Mouse (Mus musculus) C2C12 (cell line): ENCODE results near the gene Samd4b.

ENCODE experiments used
- CTCF ChIP-seq: IDR thresholded peaks from one replicate; pipeline ENCODE4 v1.5.1; 2011; ENCODE audit not compliant: control insufficient read depth, insufficient read depth, insufficient read length
- FOSL1 ChIP-seq: IDR thresholded peaks from one replicate; pipeline ENCODE4 v1.8.0; 2011; ENCODE audit warnings: mild to moderate bottlenecking, low read length; ENCODE audit not compliant: poor library complexity, insufficient read depth, severe bottlenecking

- TF ChIP-seq CTCF = no peak
- no peak for TF ChIP-seq FOSL1
Measured at GRCm38 (mm10) chr7:28544051-28544601, 53.8 kb downstream of the Samd4b start.
